Mouse (Mus musculus) ES-Bruce4 (cell line): ENCODE results near the gene Gm17651.

Source experiments
- CTCF ChIP-seq: IDR thresholded peaks from one replicate; pipeline ENCODE4 v1.8.1; 2011; ENCODE audit warnings: low read depth, low read length
- POLR2A ChIP-seq: IDR thresholded peaks from one replicate; pipeline ENCODE4 v1.8.1; 2011; ENCODE audit warnings: low read length; ENCODE audit not compliant: insufficient read depth

GRCm38 (mm10) chr3:97690590-97690989, 16.1 kb upstream of the Gm17651 start:
- no peak for TF ChIP-seq POLR2A
- TF ChIP-seq CTCF = no peak
